Mouse (Mus musculus) midbrain, embryonic 16.5 days (tissue): ENCODE measurements around the gene Phf21a. TPM values are rescaled to one million over a fixed set of nuclear protein-coding genes. Genes with fewer than 3 reads are reported as not detected.

Experiments
- ATAC-seq: fragments of 200-750 bp; cut with Nextera tagmentation; 2 replicates; pipeline ENCODE4 v1.8.0; 2017; ENCODE audit warnings: moderate TSS enrichment
- H3K27ac ChIP-seq: fragments of 300-500 bp; sonication (generic); 2 replicates; pipeline ENCODE4 v1.5.1; 2014; ENCODE audit warnings: mild to moderate bottlenecking, low read length, mixed read lengths
- H3K27me3 ChIP-seq: fragments of 300-500 bp; sonication (generic); 2 replicates; pipeline ENCODE4 v1.6.1; 2014; ENCODE audit warnings: low read depth, low read length, mixed read lengths; ENCODE audit not compliant: control insufficient read depth, insufficient read depth
- H3K36me3 ChIP-seq: fragments of 300-500 bp; sonication (generic); 2 replicates; pipeline ENCODE4 v1.6.1; 2014; ENCODE audit warnings: mild to moderate bottlenecking, low read length, moderate library complexity, mixed read lengths; ENCODE audit not compliant: control insufficient read depth, insufficient read depth
- H3K4me1 ChIP-seq: fragments of 300-500 bp; sonication (generic); 2 replicates; pipeline ENCODE4 v1.6.1; 2014; ENCODE audit warnings: mild to moderate bottlenecking, low read length, mixed read lengths; ENCODE audit not compliant: control insufficient read depth, insufficient read depth
- H3K4me2 ChIP-seq: fragments of 300-500 bp; sonication (generic); 2 replicates; pipeline ENCODE4 v1.6.1; 2014; ENCODE audit warnings: mild to moderate bottlenecking, low read length, mixed read lengths
- H3K4me3 ChIP-seq: fragments of 300-500 bp; sonication (generic); 2 replicates; pipeline ENCODE4 v1.5.1; 2014; ENCODE audit warnings: low read depth, mild to moderate bottlenecking, low read length, moderate library complexity, mixed read lengths
- H3K9ac ChIP-seq: fragments of 300-500 bp; sonication (generic); 2 replicates; pipeline ENCODE4 v1.6.1; 2014; ENCODE audit warnings: low read depth, low read length, mixed read lengths
- H3K9me3 ChIP-seq: fragments of 300-500 bp; sonication (generic); replicated peaks from 2 replicates; pipeline ENCODE4 v1.6.1; 2014; ENCODE audit warnings: mild to moderate bottlenecking, low read length, mixed read lengths; ENCODE audit not compliant: control insufficient read depth, poor library complexity, severe bottlenecking
- WGBS: fragments of 180-500 bp; shearing (Covaris S2); extraction: QIAGEN DNeasy Blood & Tissue Kit; methylation state at CpG from one replicate; pipeline ENCODE4 v1.1.7; 2014; 5-methylcytosine and 5-hydroxymethylcytosine counted together
- polyA plus RNA-seq: library from polyadenylated mRNA; unstranded; fragments of >200 nt; fragmentation: Nextera tagmentation; extraction: Ambion mirVana; gene quantifications from 2 replicates; pipeline ENCODE4 v1.2.1, GENCODE M21; 2015

Gene Phf21a
- polyA plus RNA-seq, 1 experiment from 2014 or later, result 33.6 TPM

DNA sequence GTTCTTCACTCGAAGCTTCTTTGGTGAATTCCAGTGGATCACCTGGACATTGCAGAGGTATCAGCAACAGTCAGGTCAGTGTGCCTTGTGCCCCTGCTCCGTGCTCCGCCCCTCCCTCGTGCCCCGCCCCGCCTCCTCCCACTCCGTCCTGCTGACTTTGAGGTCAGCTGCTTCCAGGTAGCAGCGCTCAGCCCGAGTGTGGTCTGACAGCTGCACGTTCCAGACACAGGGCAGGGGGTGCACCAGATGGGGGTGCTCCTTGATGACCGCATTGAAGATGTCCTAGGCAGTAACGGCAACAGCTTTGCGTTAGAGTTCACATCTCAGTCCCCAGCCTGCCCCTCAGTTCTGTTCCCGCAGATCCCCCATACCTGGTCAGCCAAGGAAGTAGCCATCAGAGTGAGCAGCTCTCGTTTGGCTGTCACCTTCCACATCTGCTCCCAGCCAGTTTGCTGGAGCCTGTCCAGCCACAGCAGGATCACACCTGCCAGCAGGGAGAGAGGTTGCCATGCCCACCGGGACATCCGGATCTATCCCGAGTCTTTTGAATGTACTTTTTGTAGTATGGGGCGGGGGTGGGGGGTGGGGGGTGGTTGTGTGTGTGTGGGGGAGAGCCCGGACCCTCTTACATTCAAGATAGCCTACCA, 274.6 kb downstream of the Phf21a start:
- H3K27me3 ChIP-seq, result peaks cover 13% of the 10 kb centered on the region
- H3K9ac ChIP-seq, result no peak overlapping the region
- WGBS, result 45% methylated on average over 20 of the region's 20 CpGs
- ATAC-seq, result no peak
- peaks cover 2% of the 10 kb centered on the region; the same call in 1 of the 2 replicates for H3K36me3 ChIP-seq
- peaks cover 17% of the 10 kb centered on the region; the same call in 1 of the 2 replicates for H3K4me1 ChIP-seq
- H3K9me3 ChIP-seq, result no peaks in the 10 kb centered on the region
- no peak overlapping the region for H3K4me3 ChIP-seq
- no peak overlapping the region for H3K4me2 ChIP-seq
- no peak overlapping the region for H3K27ac ChIP-seq

DNA sequence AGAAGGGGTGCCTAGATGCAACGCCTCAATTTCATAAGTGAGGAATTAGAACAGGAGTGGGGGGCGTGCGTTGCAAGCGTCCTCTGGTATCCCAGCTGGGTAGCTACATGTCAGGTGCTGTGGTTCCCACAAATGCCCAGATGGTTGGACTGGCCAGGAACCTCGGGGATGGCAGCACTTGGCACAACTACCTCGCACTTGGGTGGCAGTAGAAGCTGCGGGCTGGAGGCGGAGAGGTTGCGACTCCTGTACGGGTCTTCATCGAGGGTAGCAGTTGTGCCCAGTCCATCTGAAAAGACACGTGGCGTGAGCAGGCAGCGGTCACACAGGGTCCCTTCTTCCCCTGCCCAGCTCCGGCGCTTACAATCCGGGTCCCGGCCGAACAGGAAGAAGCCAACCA, 277.5 kb downstream of the Phf21a start:
- no peaks in the 10 kb centered on the region; the same call in 1 of the 2 replicates for H3K36me3 ChIP-seq
- WGBS, result 9% methylated on average over 19 of the region's 19 CpGs
- H3K4me1 ChIP-seq, result peaks cover 28% of the 10 kb centered on the region
- peak overlapping the region; percentile 28 for H3K4me3 ChIP-seq
- peak overlapping the region; percentile 50 for H3K4me2 ChIP-seq
- no peaks in the 10 kb centered on the region for H3K9me3 ChIP-seq
- no peak for ATAC-seq
- no peak overlapping the region for H3K27ac ChIP-seq
- H3K27me3 ChIP-seq, result peaks cover 13% of the 10 kb centered on the region
- peak overlapping the region; percentile 35 for H3K9ac ChIP-seq

DNA sequence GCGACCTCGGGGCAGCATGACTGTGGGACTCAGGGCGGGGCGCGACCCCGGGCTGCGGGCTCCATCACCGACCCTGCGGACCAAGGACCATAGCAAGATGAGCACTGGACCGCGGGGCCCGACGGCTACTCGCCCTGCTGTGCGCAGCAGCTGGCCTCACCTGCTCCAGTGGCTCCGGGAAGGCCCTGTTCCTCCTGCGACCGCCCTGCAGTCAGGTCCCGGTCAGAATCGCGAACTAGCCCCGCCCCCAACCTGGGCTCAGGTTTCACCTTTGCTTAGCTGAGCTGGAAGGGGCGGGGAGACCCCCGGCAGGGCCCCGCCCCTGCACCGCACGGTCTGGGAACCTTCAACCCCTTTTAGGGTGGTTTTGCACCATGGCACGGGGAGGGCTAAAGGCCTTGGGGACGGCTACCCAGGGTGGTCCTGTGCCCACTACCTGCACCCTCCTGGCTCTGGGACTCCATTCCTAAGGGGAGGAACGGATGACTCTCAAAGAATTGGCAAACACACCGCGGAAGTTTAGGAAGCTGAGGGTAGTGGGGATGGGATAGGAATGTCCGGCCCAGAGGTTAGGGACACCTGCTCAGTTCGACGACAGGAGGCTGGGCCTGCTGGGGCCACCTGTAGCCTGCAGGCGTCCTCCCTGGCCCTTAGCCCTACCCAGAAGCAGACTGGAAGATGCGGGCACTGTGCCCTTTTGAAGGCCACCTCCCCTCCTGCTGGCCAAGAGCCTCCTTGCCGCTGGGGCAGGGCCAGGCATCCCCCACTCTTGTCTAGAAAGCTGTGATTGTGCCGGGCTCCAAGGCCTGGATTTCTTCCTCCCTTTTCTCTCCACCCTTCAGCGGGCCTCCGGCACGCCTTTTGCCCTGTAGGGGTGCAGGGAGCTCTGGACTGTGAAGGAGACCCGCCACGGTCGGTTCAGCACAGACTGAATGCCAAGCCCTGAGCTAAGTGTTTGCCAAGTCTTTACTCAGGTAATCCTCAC, 278.2 kb downstream of the Phf21a start:
- Histone ChIP-seq H3K27me3 (peaks cover 13% of the 10 kb centered on the region), H3K4me3 (peak overlapping the region; percentile 28), H3K9ac (peak overlapping the region; percentile 35), H3K9me3 (no peaks in the 10 kb centered on the region), H3K4me1 (peaks cover 33% of the 10 kb centered on the region), H3K4me2 (peak overlapping the region; percentile 50), H3K27ac (no peak overlapping the region), H3K36me3 (no peaks in the 10 kb centered on the region; the same call in 1 of the 2 replicates)
- no peak for ATAC-seq
- WGBS, result 3% methylated on average over 45 of the region's 45 CpGs

DNA sequence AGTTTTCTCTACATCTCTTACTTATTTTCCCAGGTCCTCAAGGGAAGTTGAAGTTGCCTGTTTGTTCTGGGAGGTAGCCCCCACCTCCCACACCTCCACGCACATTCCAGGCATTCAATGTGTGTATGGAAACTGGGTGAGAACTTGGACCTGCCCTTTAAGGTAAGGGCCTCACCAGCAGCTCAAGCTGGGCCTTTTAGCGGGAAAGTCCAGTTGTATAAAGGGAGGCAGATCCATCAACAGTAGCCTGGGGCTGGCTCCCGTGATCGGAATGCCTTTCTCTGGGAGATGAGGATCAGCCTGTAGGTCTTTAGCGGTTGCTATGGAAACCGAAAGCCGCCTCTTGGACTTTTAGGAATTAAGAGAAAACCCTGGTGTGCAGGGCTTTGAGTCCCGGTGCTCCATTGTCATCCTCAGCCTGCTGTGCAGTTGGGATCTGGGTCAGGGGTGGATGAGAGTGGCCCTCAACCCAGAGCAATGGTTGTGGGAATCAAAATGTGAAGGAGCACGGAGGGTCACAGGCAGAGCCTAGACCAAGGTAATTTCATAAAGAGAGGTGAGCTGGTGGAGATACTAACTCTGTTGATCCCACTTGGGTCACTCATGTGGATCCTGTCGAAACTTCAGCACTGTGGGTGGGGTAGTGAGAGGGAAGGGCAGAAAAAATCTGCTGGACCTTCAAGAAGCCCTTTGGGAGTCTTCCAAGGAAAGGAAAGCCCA, 279.2 kb downstream of the Phf21a start:
- Histone ChIP-seq H3K4me2 (peak overlapping the region; percentile 11; the same call in 1 of the 2 replicates), H3K4me1 (peaks cover 36% of the 10 kb centered on the region), H3K9me3 (no peaks in the 10 kb centered on the region), H3K27ac (no peak overlapping the region), H3K9ac (no peak overlapping the region), H3K4me3 (no peak overlapping the region), H3K27me3 (peaks cover 13% of the 10 kb centered on the region), H3K36me3 (no peaks in the 10 kb centered on the region)
- ATAC-seq, result no peak
- WGBS, result 2% methylated on average over 10 of the region's 10 CpGs

DNA sequence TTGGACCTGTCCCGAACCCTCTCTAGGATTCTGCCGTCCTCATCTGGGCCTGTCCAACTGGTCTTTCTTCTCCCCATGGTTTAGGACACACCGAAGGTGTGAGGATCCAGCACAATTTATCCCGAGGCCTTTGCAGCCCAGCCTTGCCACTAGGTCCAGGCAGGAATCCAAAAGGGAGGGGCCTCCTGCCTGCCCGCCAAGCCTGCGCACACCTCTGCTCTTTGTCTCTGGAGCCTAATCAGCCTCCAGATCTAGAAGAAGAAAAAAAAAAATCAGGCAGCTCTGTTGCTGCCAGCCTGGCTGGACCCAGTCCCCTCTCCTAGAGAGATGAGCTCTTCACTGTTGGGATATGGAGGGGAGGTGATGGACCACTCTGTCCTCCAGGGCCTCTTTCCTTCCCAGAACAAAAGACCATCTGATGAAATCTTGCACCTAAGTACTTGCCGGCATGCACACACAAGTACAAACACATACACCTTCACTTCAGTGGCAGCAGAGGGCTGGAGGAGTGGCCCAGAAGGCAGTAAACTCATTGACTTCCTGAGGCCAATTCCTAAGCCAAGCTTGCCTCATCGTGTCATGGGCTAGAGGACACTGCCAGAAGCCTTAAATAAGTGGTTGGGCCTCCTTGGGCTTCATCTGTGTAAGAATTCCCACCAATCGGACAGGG, 280.0 kb downstream of the Phf21a start:
- H3K27ac ChIP-seq, result no peak overlapping the region

DNA sequence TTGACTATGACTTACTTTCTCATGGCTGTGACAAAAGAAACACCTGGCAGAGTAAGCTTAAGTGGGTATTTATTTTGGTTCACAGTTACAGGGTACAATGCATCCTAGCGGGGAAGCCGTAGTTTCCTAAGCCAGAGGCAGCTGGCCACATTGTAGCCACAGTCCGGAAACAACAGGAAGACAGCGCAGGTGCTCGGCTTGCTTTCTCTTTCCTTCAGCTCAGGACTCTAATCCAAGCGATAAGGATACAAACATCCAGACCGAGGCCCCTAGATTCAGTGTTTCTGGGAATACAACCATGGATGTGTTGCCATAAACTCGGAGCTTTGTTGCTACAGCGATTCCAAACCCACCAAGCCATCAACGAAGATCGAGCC, 280.5 kb downstream of the Phf21a start:
- WGBS, result 59% methylated on average over 11 of the region's 11 CpGs

More for the DNA sequence above, 280.0 kb downstream of the Phf21a start:
- Histone ChIP-seq H3K4me3 (no peak overlapping the region), H3K9me3 (no peaks in the 10 kb centered on the region), H3K9ac (no peak overlapping the region), H3K4me1 (peaks cover 36% of the 10 kb centered on the region), H3K27me3 (peaks cover 13% of the 10 kb centered on the region), H3K4me2 (no peak overlapping the region), H3K36me3 (peaks cover 3% of the 10 kb centered on the region; the same call in 1 of the 2 replicates)
- no peak for ATAC-seq
- WGBS, result 24% methylated on average over 9 of the region's 9 CpGs

DNA sequence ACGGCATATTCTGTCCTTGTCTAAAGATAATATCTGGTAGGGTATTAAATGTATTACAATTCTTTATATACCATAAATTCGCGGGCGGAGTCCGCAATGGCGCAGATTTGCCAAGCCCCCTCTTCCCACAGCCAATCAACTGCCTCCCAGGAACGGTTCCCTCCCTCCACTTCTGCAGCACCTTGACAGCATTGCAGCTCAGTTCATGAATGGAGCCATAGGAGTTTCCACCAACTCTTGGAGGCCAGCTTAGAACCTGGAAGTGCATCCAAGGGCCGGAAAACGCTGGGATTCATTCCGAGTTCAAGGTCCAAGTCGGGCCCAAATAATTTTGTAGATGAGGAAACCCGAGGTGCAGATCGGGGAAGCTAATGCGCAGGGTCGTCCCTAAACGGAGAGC, 281.6 kb downstream of the Phf21a start, which contains the start of the genes Pex16 and Large2:
TSS of gene Pex16 (plus strand) at position 163 of the 400 bp plus-strand sequence.
TSS of gene Large2 (minus strand) at position 356 of the 400 bp plus-strand sequence.
- WGBS, result 4% methylated on average over 16 of the region's 16 CpGs

More for the DNA sequence above, 280.5 kb downstream of the Phf21a start:
- peaks cover 7% of the 10 kb centered on the region; the same call in 1 of the 2 replicates for H3K36me3 ChIP-seq
- no peak overlapping the region for H3K9ac ChIP-seq
- H3K27me3 ChIP-seq, result peaks cover 13% of the 10 kb centered on the region
- no peaks in the 10 kb centered on the region for H3K9me3 ChIP-seq
- ATAC-seq, result no peak
- H3K27ac ChIP-seq, result no peak overlapping the region
- peaks cover 36% of the 10 kb centered on the region for H3K4me1 ChIP-seq
- H3K4me3 ChIP-seq, result no peak overlapping the region
- H3K4me2 ChIP-seq, result no peak overlapping the region

DNA sequence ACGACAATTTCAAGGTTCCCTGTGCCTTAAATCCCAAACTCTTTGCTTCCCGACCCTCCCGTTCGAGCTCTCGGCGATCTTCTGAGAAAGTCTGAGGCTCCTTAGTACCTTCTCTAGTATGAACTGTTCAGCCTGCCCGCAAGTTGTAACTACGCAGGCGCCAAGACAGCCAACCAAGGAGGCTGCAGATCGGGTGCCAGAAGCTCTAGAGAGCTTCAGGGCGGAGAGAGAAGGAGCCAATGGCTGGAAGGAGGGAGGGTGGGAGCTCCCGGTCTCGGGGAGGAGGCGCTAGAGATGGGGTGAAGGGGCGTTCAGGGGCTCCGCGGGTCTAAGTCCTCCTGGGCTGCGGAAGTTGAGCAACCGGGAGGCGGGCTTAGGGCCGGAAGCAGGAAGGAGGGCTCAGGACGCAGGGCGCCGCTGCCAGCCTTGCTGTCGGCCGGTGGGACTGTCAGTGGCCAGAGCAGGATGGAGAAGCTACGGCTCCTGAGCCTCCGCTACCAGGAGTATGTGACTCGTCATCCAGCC, 282.2 kb downstream of the Phf21a start:
- WGBS, result under 1% methylated on average over 29 of the region's 29 CpGs
- peak; percentile 94 for ATAC-seq

More for the DNA sequence above, 281.6 kb downstream of the Phf21a start, which contains the start of the genes Pex16 and Large2:
- Histone ChIP-seq H3K27ac (peak within 1 kb of the TSS; percentile 84), H3K9me3 (no peaks in the 10 kb centered on the region), H3K9ac (peak within 1 kb of the TSS; percentile 76), H3K27me3 (peaks cover 5% of the 10 kb centered on the region; the same call in 1 of the 2 replicates), H3K36me3 (peaks cover 17% of the 10 kb centered on the region; the same call in 1 of the 2 replicates), H3K4me1 (peaks cover 36% of the 10 kb centered on the region), H3K4me2 (peak within 1 kb of the TSS; percentile 87), H3K4me3 (peak within 1 kb of the TSS; percentile 65)
- ATAC-seq, result peak; percentile 37

More for the DNA sequence above, 282.2 kb downstream of the Phf21a start:
- Histone ChIP-seq H3K36me3 (peaks cover 21% of the 10 kb centered on the region; the same call in 1 of the 2 replicates), H3K4me3 (peak overlapping the region; percentile 65), H3K4me1 (peaks cover 36% of the 10 kb centered on the region), H3K9me3 (no peaks in the 10 kb centered on the region), H3K27ac (peak overlapping the region; percentile 84), H3K9ac (peak overlapping the region; percentile 76), H3K27me3 (peaks cover 2% of the 10 kb centered on the region; the same call in 1 of the 2 replicates), H3K4me2 (peak overlapping the region; percentile 87)
